Mouse (Mus musculus): ENCODE measurements around the gene Zkscan6.

GRCm38 (mm10) chr11:65760912-65761311 lies 46.1 kb upstream of the Zkscan6 start:
- TF ChIP-seq CTCF (IDR thresholded peaks at IDR 0.05; ENCODE audit: extremely low read depth, insufficient read depth, low read length) (no peak), POLR2A (IDR thresholded peaks at IDR 0.05; ENCODE audit: extremely low read depth, insufficient read depth, low read length) (no peak)
